Mouse (Mus musculus) heart, adult 2 months (tissue): ENCODE measurements around the gene B3galt6.

Source experiments
- CTCF ChIP-seq: fragments of 200-600 bp; IDR thresholded peaks from 2 replicates; pipeline ENCODE4 v1.8.1; 2022; ENCODE audit warnings: antibody characterized with exemption, mild to moderate bottlenecking, moderate library complexity
- EP300 ChIP-seq: fragments of 200-500 bp; IDR thresholded peaks from 2 replicates; pipeline ENCODE4 v1.6.1; 2011; ENCODE audit warnings: low read depth, low read length, control low read depth; ENCODE audit not compliant: insufficient read depth

GRCm38 (mm10) chr4:156026013-156026412, 33.6 kb upstream of the B3galt6 start, which contains the start of gene Tnfrsf18:
- peak; percentile 52 for TF ChIP-seq CTCF
- TF ChIP-seq EP300: no peak
